Mouse (Mus musculus) liver, adult (tissue): ENCODE results near the gene Six2.

Experiments
- GATA4 ChIP-seq: IDR thresholded peaks from 2 replicates; pipeline ENCODE4 v1.6.1; 2014; ENCODE audit warnings: mild to moderate bottlenecking, low read length; ENCODE audit not compliant: insufficient replicate concordance

Six2 gene

DNA sequence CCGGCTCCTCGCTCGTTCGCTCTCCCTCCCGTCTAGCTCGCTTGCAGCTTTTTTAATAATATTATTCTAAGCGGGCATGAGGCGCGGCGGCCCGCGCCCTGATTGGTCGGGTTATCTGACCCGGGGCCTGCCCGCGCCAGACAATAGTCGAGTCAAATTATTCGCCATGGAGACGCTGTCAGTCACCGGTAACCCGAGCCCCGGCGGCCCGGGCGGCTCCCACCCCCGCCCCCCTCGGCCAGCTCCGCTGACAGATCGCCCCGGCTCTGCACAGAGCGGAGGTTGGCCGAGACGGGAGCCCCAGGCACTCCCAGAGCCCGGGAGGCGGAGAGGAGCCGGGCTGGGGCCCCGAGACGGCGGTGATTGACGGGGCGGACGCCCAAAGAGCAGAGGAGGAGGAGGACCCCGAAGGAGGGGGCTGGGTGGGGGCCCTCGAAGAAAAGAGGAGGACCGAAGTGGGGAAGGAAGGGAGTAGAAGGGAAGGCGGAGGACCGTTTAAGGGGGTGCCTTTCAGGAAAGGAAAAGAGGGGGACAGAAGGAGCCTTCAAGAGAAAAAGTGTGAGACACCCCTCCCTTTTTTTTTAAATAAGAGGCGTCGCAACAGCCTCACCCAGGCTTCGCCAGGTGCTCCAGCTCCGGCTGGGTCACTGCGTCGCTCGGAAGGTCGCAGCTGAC lies at the start of gene Six2:
Gene Six2 (minus strand): TSS at position 39 of the 675 bp plus-strand sequence.
- no peak for TF ChIP-seq GATA4

- no peak for TF ChIP-seq GATA4
Observed at GRCm38 (mm10) chr17:85737090-85737780, 49.2 kb upstream of the Six2 start.

- TF ChIP-seq GATA4 = no peak
Observed at GRCm38 (mm10) chr17:85731329-85731728, 43.3 kb upstream of the Six2 start.

GRCm38 (mm10) chr17:85730231-85731015 lies 42.3 kb upstream of the Six2 start:
- TF ChIP-seq GATA4 = no peak

- no peak for TF ChIP-seq GATA4
Observed at GRCm38 (mm10) chr17:85728071-85728718, 40.1 kb upstream of the Six2 start.

DNA sequence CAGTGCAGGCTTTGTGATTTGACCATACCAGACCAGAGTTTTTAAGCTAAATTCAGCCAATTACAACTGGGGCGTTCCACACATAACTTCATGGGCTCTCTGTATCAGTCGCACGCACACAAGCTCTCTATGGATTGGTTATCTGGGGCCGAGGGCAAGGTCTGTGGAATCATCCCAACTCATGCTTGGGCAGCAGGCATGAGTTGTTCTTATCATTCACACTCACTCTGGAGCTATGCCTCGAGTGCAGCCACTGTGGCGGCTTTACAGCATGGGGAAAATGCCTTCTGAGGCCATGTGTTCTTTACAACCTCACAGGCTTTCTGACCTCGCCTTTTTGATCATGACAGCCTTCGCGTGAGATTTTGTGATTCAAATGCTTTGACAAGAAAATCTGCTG lies 37.9 kb upstream of the Six2 start:
- TF ChIP-seq GATA4 = no peak

GRCm38 (mm10) chr17:85723166-85723565 lies 35.1 kb upstream of the Six2 start:
- TF ChIP-seq GATA4 = no peak

DNA sequence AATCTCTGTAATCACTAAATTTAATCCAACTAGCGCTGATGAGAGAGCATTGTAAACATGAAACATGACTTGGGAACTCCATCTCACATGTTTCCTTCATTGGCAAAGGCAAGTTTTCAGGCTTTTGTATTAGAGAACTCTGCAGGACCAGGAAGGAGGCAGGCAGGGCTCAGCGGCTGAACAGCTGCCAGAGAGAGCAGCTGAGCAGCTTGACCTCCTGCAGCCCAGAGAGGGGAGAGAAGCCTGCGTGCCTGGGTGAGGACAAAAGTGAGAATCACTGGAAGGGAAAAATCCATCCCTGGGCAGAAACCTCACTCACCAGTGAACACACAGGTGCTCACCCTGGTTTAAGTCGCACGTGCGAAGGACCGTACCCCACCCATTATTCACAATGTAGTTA lies 29.2 kb upstream of the Six2 start:
- no peak for TF ChIP-seq GATA4

GRCm38 (mm10) chr17:85715784-85716183 lies 27.7 kb upstream of the Six2 start:
- TF ChIP-seq GATA4 = no peak

DNA sequence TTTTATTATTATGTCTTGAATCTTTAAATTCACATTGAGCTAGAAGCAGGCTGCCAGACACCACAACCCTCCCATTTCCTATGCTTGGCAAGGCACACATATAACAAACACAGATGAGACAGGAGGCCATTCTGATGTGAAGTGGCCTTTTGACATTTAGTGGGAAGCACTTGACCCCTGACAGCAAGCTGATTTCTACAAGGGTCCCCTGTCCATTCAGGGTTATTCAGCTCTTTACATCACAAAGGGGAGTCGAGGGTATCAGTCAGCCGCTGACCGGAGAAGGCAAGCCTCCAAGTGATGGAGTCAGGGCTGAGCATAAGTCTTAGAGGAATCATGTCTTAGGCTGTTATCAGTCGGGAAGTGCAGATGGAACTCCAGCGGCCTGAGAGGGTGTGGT lies 26.3 kb upstream of the Six2 start:
- no peak for TF ChIP-seq GATA4

DNA sequence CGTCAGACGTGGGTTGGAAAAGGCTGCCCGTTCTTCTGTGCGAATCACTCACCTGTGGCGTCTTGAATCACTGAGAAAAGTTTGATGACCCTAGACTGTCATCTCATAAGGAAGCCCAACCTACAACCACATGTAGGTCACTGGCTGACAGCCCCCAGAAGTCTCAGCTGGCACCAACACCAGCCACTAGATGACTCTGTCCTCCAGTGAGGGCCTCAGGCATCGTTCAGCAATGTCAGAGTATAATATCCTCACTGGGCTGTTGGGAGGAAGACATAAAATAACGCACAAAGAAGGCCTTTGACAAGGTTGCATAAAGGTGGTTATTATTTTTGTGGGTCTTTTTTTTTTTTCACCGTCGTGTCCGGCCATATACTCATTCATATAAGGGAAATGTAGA lies 24.8 kb upstream of the Six2 start:
- TF ChIP-seq GATA4 = no peak

DNA sequence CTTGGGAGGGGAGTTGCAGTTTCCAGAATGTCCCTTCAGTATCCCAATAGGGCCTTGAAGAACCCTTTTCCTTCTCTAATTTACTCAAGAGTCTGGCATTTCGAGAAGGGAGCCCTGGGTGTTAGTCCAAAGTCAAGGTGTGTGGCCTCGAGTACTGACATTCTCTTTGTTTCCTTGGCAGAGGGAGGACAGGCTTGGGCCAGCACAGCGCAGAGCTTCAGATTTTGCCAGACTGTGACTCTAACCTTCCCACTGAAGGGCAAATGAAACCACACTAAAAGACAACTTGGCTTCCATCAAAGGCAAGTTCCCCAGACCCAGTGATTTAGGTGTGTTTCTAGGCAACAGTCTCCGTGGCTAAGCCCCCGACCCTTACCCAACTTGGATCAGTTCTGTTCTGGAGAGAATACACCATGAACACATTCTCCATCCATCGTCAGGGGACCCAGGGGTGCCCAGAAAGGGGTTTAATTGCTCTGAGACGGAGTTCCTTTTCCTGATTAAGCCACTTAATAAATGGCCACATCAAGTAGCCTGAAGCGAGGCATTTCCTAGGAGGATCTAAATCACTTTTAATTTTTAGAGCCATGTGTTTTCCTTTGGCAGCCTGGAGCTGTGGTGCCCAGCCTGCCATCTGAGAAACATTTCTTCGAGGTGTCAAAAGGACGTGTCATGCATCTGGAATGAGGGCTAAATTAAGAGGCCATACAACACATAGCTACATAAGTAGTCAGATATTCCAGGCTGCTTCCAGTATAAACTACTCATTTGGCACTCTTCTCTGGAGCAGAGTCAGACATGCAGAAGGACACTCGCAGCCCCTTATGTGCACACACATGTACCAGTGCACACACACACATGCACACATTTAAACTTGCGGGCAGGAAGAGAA lies 16.5 kb upstream of the Six2 start:
- no peak for TF ChIP-seq GATA4

DNA sequence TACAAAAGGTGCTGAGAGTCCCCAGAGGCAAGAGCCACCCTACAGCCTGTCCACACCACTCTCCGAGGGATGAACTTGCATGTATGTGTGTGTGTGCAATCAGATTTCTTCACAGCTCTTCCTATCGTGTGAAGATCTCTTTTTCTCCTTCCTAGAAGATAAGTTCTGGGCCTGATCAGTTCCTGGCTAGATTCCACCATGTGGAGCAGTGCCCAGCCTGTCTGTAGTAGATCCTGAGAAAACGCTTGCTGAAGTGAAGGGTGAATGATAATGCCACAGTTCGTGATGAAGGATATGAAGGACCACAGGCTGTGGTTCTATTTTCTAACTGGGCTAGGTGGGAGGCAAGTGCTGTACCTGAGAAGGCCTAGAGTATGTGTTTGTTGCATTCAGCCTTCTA lies 12.0 kb upstream of the Six2 start:
- TF ChIP-seq GATA4 = no peak

DNA sequence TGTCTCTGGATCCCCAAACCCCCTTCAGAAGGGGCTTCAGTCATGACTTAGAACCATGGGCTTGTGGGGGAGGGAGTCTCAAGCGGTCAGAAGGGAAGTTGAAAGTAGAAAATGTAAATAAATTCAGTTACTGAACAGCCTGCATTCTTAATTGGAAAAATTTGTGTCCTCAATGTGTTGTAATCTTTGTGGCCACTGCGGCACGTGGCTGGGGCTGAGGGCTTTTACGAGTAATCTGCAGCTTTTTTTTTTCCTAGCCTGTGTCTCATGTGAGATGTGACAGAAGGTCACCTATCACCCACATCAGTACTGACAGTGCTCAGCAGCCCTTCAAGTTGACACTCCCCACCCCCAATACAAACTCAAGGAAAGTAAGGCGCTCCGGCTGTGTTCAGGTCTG lies 10.6 kb upstream of the Six2 start:
- TF ChIP-seq GATA4 = no peak

GRCm38 (mm10) chr17:85697976-85698375 lies 9.9 kb upstream of the Six2 start:
- TF ChIP-seq GATA4 = no peak
